25 mouse cellular contexts compared by ENCODE assay signal in the genomic region with DNA sequence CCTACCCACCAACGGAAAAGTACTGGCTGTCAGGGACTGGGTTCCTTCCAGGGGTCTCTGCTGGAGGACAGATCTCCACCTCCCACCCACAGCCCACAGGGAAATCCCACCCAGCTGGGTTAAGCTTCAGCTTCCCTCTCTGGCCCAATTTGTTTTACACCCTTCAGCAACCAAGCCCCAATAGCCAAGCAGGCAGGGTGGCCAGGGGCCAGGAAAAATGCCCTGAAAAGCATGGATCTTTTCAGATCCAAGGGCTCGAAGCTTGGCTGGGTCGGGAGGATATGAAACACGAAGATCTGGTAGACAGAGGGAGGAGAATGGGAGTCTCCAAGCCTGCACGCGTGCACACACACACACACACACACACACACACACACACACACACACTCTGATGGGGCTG.
DNase-seq lines count a peak whose midpoint lies in the region; ATAC-seq and TF ChIP-seq lines count a peak whose summit lies in the region.
"Had no signal": no experiment of that assay in that cellular context is flagged by ENCODE, and none has a peak within 500 bp of the region (broad histone marks: within the 10 kb centered on the region; RNA-seq: fewer than 3 reads in every experiment).

No protein-coding gene starts in this region.

- H3K36me3 ChIP-seq in kidney, embryonic 16.5 days (ENCODE audit: insufficient read depth, low read length), result no peaks in the 10 kb centered on the region
- no peaks in the 10 kb centered on the region for H3K36me3 ChIP-seq in intestine, embryonic 15.5 days
- H3K36me3 ChIP-seq in limb, embryonic 15.5 days, result no peaks in the 10 kb centered on the region
- no peaks in the 10 kb centered on the region for H3K36me3 ChIP-seq in midbrain, postnatal 0 days (ENCODE audit: insufficient read depth, low read length)
- H3K36me3 ChIP-seq: embryonic facial prominence, embryonic 10.5 days; embryonic facial prominence, embryonic 13.5 days; hindbrain, embryonic 12.5 days had no signal

- WGBS in kidney, embryonic 16.5 days, result 70% methylated on average over 6 of the region's 6 CpGs
- 80% methylated on average over 6 of the region's 6 CpGs for WGBS in intestine, embryonic 15.5 days
- 68% methylated on average over 6 of the region's 6 CpGs for WGBS in limb, embryonic 15.5 days
- WGBS in midbrain, postnatal 0 days, result 70% methylated on average over 6 of the region's 6 CpGs

- H3K9ac ChIP-seq in kidney, embryonic 16.5 days (replicated peaks; ENCODE audit: low read length), result no peak overlapping the region
- no peak overlapping the region for H3K9ac ChIP-seq in intestine, embryonic 15.5 days
- no peak overlapping the region for H3K9ac ChIP-seq in limb, embryonic 15.5 days
- H3K9ac ChIP-seq in midbrain, postnatal 0 days (replicated peaks; ENCODE audit: low read length, poor library complexity, severe bottlenecking), result no peak overlapping the region
- H3K9ac ChIP-seq: embryonic facial prominence, embryonic 13.5 days; forebrain, embryonic 13.5 days; forebrain, postnatal 0 days; hindbrain, embryonic 12.5 days had no signal

- H3K4me3 ChIP-seq in kidney, embryonic 16.5 days (ENCODE audit: low read length), result no peak overlapping the region
- no peak overlapping the region for H3K4me3 ChIP-seq in intestine, embryonic 15.5 days (replicated peaks)
- no peak overlapping the region for H3K4me3 ChIP-seq in limb, embryonic 15.5 days
- no peak overlapping the region for H3K4me3 ChIP-seq in midbrain, postnatal 0 days (ENCODE audit: low read depth, low read length)
- H3K4me3 ChIP-seq: embryonic facial prominence, embryonic 10.5 days; embryonic facial prominence, embryonic 13.5 days; erythroblast, embryonic 14.5 days; forebrain, embryonic 13.5 days; gastrocnemius, adult 2 months; hindbrain, embryonic 12.5 days had no signal

- H3K27ac ChIP-seq in kidney, embryonic 16.5 days (ENCODE audit: low read length), result no peak overlapping the region
- 0 out of 2 replicates have a peak overlapping the region, but pooled peaks have one; percentile 23 for H3K27ac ChIP-seq in intestine, embryonic 15.5 days
- H3K27ac ChIP-seq in limb, embryonic 15.5 days, result peak overlapping the region; percentile 78
- no peak overlapping the region for H3K27ac ChIP-seq in midbrain, postnatal 0 days (ENCODE audit: low read depth, low read length)
- H3K27ac ChIP-seq: embryonic facial prominence, embryonic 10.5 days; embryonic facial prominence, embryonic 13.5 days; forebrain, embryonic 13.5 days; gastrocnemius, adult 2 months; hindbrain, embryonic 12.5 days; hindbrain, postnatal 0 days had no signal

- TF ChIP-seq CTCF in midbrain, postnatal 0 days (IDR thresholded peaks at IDR 0.05), result no peak

- H3K27me3 ChIP-seq in kidney, embryonic 16.5 days (ENCODE audit: insufficient read depth, low read length), result no peaks in the 10 kb centered on the region
- H3K27me3 ChIP-seq in intestine, embryonic 15.5 days (replicated peaks), result no peaks in the 10 kb centered on the region
- H3K27me3 ChIP-seq in limb, embryonic 15.5 days, result no peaks in the 10 kb centered on the region
- no peaks in the 10 kb centered on the region for H3K27me3 ChIP-seq in midbrain, postnatal 0 days (ENCODE audit: insufficient read depth, low read length)
- H3K27me3 ChIP-seq: embryonic facial prominence, embryonic 13.5 days; forebrain, embryonic 13.5 days; hindbrain, embryonic 12.5 days had no signal

- H3K9me3 ChIP-seq in kidney, embryonic 16.5 days (ENCODE audit: low read length), result no peaks in the 10 kb centered on the region
- no peaks in the 10 kb centered on the region for H3K9me3 ChIP-seq in intestine, embryonic 15.5 days
- no peaks in the 10 kb centered on the region for H3K9me3 ChIP-seq in limb, embryonic 15.5 days
- H3K9me3 ChIP-seq in midbrain, postnatal 0 days (ENCODE audit: low read length), result no peaks in the 10 kb centered on the region
- H3K9me3 ChIP-seq: embryonic facial prominence, embryonic 10.5 days; embryonic facial prominence, embryonic 13.5 days; forebrain, embryonic 13.5 days; hindbrain, embryonic 12.5 days had no signal

- peak; percentile 58 to 67 for DNase-seq in cerebellum, postnatal 10 days
- DNase-seq in cerebellum, postnatal 4 days (ENCODE audit: low spot score in 2 of 2), result no peak
- DNase-seq in kidney, adult 11 months, result no peak
- no peak for DNase-seq in midbrain, postnatal 0 days (ENCODE audit: low spot score)
- DNase-seq in adrenal gland, adult 18-20 months (ENCODE audit: low spot score in 2 of 2), result no peak
- DNase-seq: adrenal gland, postnatal 10 days; adrenal gland, postnatal 36 days; cerebellum, adult 18-20 months; cerebellum, adult 9-10 months; embryo, embryonic 11 days; forebrain, postnatal 0 days; gastrocnemius, adult 2 months; gastrocnemius, postnatal 14 days; heart, adult 11 months had no signal

- peaks cover 15% of the 10 kb centered on the region for H3K4me1 ChIP-seq in kidney, embryonic 16.5 days (ENCODE audit: insufficient read depth, low read length)
- peaks cover 23% of the 10 kb centered on the region for H3K4me1 ChIP-seq in intestine, embryonic 15.5 days (replicated peaks)
- H3K4me1 ChIP-seq in limb, embryonic 15.5 days, result peaks cover 23% of the 10 kb centered on the region
- H3K4me1 ChIP-seq in midbrain, postnatal 0 days (ENCODE audit: insufficient read depth, low read length), result peaks cover 3% of the 10 kb centered on the region; the same call in 1 of the 2 replicates

- 0 out of 2 replicates have a peak, but pooled peaks have one; percentile 22 for ATAC-seq in kidney, embryonic 16.5 days (ENCODE audit: low FRiP score, low TSS enrichment)
- ATAC-seq in intestine, embryonic 15.5 days, result no peak
- peak; percentile 7; the same call in 1 of the 2 replicates for ATAC-seq in limb, embryonic 15.5 days (ENCODE audit: insufficient number of reproducible peaks, low FRiP score, low TSS enrichment, low read depth)
- ATAC-seq in midbrain, postnatal 0 days (ENCODE audit: low FRiP score), result no peak
- ATAC-seq: activated CD4-positive, CD25-positive, alpha-beta regulatory T cell, adult 4 months; forebrain, embryonic 13.5 days; forebrain, postnatal 0 days; hindbrain, postnatal 0 days had no signal

- no peak overlapping the region for H3K4me2 ChIP-seq in kidney, embryonic 16.5 days (replicated peaks; ENCODE audit: low read depth, low read length)
- H3K4me2 ChIP-seq in intestine, embryonic 15.5 days (replicated peaks), result no peak overlapping the region
- no peak overlapping the region for H3K4me2 ChIP-seq in limb, embryonic 15.5 days
- no peak overlapping the region for H3K4me2 ChIP-seq in midbrain, postnatal 0 days (ENCODE audit: low read depth, low read length, poor library complexity, severe bottlenecking)
- H3K4me2 ChIP-seq: embryonic facial prominence, embryonic 13.5 days; forebrain, embryonic 13.5 days; heart, embryonic 11.5 days; hindbrain, embryonic 12.5 days had no signal

Comparison
In these comparisons a context has a peak if more than half of its experiments do, and no peak if none do; other contexts are left out.
1. DNase-seq: peak in cerebellum, postnatal 10 days (2 of 2); none in cerebellum, postnatal 4 days (0 of 2), kidney, adult 11 months (single experiment), midbrain, postnatal 0 days (single experiment) and adrenal gland, adult 18-20 months (0 of 2).
2. ATAC-seq: peak in kidney, embryonic 16.5 days (single experiment) and limb, embryonic 15.5 days (single experiment); none in intestine, embryonic 15.5 days (single experiment) and midbrain, postnatal 0 days (single experiment).
3. H3K27ac ChIP-seq: peak in intestine, embryonic 15.5 days (single experiment) and limb, embryonic 15.5 days (single experiment); none in kidney, embryonic 16.5 days (single experiment) and midbrain, postnatal 0 days (single experiment).